Mouse (Mus musculus): ENCODE results near the gene Bicc1.
A peak's percentile ranks its signal among the peaks of the same experiment; 100 is the strongest.

The Bicc1 gene

GRCm38 (mm10) chr10:71159676-71160235 lies at the start of gene Bicc1:
Gene Bicc1 (minus strand): TSS chr10:71159700.
- peak; percentile 2 to 26 for DNase-seq

GRCm38 (mm10) chr10:71201512-71201911 lies 42.0 kb upstream of the Bicc1 start:
- no peak for DNase-seq

- no peak for DNase-seq
These were observed 41.5 kb upstream of the Bicc1 start for GRCm38 (mm10) chr10:71200964-71201363.

- no peak for DNase-seq
These were observed 39.2 kb upstream of the Bicc1 start for GRCm38 (mm10) chr10:71198676-71199075.

- DNase-seq = no peak
These were observed 37.7 kb upstream of the Bicc1 start for GRCm38 (mm10) chr10:71197036-71197785.

GRCm38 (mm10) chr10:71195501-71195900 lies 36.0 kb upstream of the Bicc1 start:
- DNase-seq = no peak

- DNase-seq = no peak
These were observed 35.2 kb upstream of the Bicc1 start for GRCm38 (mm10) chr10:71194713-71195112.

GRCm38 (mm10) chr10:71193319-71193718 lies 33.8 kb upstream of the Bicc1 start:
- no peak for DNase-seq

GRCm38 (mm10) chr10:71192886-71193285 lies 33.4 kb upstream of the Bicc1 start:
- no peak for DNase-seq

GRCm38 (mm10) chr10:71188681-71189080 lies 29.2 kb upstream of the Bicc1 start:
- no peak for DNase-seq

- DNase-seq = no peak
These were observed 25.6 kb upstream of the Bicc1 start for GRCm38 (mm10) chr10:71185059-71185458.

- no peak for DNase-seq
These were observed 24.0 kb upstream of the Bicc1 start for GRCm38 (mm10) chr10:71183339-71184031.

- no peak for DNase-seq
These were observed 22.4 kb upstream of the Bicc1 start for GRCm38 (mm10) chr10:71181931-71182330.

- DNase-seq = no peak
These were observed 21.6 kb upstream of the Bicc1 start for GRCm38 (mm10) chr10:71181091-71181490.

- DNase-seq = no peak
These were observed 20.6 kb upstream of the Bicc1 start for GRCm38 (mm10) chr10:71180057-71180456.

- DNase-seq = no peak
These were observed 17.7 kb upstream of the Bicc1 start for GRCm38 (mm10) chr10:71177201-71177600.

GRCm38 (mm10) chr10:71176341-71176740 lies 16.8 kb upstream of the Bicc1 start:
- DNase-seq = no peak

- DNase-seq = no peak
These were observed 15.8 kb upstream of the Bicc1 start for GRCm38 (mm10) chr10:71175280-71175679.

- no peak for DNase-seq
These were observed 11.9 kb upstream of the Bicc1 start for GRCm38 (mm10) chr10:71171414-71171813.

- DNase-seq = no peak
These were observed 11.3 kb upstream of the Bicc1 start for GRCm38 (mm10) chr10:71170771-71171170.

- no peak for DNase-seq
These were observed 10.3 kb upstream of the Bicc1 start for GRCm38 (mm10) chr10:71169811-71170210.

GRCm38 (mm10) chr10:71169171-71169570 lies 9.7 kb upstream of the Bicc1 start:
- no peak for DNase-seq

GRCm38 (mm10) chr10:71160449-71160848 lies 949 bp upstream of the Bicc1 start:
- DNase-seq = no peak

All from cerebellum, adult 18-20 months (tissue).